Mouse (Mus musculus) layer of hippocampus, adult 8-10 months (tissue): ENCODE results near the gene Zdhhc22. TPM values are rescaled to one million over a fixed set of nuclear protein-coding genes. Genes with fewer than 3 reads are reported as not detected.
A peak's percentile ranks its signal among the peaks of the same experiment; 100 is the strongest.

Source experiments
- DNase-seq, 2 experiments: peaks; one replicate each; pipeline ENCODE4 v3.0.0; 2022; ENCODE audit warnings: low spot score in 2 of 2
- total RNA-seq, 4 experiments: library from RNA; stranded (reverse); gene quantifications; 2 replicates each; pipeline ENCODE4 v1.2.4; 2022

The Zdhhc22 gene
- total RNA-seq, 4 experiments from 2014 or later: 12.3 to 18.3 (median 13.7) TPM

DNA sequence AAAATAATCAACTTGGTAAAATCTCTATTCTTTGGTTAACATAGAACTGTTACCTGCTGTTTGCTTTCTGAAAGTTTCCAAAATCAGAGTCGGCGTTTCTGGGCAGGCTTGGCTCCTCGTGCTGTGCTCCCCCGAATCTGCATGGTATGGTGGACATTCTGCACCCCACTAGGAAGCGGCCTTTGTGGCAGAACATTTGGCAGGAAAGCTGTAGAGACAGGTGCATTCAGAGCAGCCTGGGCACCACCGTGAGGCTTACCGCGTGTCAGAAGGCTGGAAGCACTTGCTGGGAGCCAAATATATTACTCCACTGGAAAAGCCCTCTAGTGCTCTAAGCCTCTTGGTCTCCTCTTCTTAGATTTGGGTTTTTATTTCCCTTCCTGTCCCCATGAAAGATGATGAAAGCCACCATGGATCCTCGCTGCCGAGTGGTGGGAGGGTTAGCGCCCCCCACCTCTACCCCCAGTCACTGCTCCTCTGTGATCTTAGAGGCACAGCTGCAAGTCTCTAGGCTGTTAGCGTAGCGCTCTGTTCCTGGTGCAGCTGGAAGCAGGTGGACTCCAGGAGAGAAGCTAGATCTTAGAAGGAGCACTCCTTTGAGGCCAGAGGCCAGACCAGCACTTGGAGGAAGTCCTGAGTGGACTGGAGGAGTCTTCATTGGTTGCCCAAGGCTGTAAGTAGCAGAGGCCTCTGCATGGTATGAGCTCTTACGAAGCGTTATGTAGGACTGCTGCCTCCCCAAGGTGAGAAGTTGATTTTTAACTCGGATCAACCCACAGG lies 25.8 kb downstream of the Zdhhc22 start:
- DNase-seq: no peak

DNA sequence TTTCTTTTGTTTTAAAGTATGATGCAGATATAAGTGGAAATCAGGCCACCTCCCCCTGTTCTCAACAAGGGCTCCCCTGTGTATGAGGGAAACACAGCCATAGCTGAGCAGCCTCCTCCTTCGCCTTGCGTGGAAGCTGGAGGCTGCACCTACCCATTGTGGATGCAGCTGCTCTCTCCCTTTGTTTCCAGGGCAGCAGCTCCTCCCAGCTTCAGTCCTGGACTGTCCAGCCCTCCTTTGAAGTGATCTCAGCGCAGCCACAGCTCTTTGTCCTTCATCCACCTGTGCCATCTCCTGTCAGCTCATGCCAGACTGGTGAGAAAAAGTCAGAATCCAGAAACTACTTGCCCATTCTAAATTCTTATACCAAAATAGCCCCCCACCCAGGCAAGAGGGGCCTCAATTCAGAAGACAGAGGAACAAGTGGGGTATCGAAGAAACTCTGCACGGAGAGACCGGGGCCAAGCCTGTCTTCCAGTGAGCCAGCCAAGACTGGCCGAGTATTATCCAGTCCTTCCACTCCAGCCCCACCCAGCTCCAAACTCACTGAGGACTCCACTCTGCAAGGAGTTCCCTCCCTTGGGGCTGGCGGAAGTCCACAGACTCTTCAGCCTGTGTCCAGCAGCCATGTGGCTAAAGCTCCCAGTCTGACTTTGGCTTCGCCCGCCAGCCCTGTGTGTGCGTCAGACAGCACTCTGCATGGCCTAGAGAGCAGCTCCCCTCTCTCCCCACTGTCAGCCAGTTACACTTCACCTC lies 28.5 kb downstream of the Zdhhc22 start:
- no peak for DNase-seq

- no peak for DNase-seq
These were observed 29.4 kb downstream of the Zdhhc22 start for GRCm38 (mm10) chr12:86960791-86961335.

- no peak for DNase-seq
These were observed 30.1 kb downstream of the Zdhhc22 start for GRCm38 (mm10) chr12:86960138-86960537.

GRCm38 (mm10) chr12:86959661-86960060 lies 30.6 kb downstream of the Zdhhc22 start:
- DNase-seq: no peak

DNA sequence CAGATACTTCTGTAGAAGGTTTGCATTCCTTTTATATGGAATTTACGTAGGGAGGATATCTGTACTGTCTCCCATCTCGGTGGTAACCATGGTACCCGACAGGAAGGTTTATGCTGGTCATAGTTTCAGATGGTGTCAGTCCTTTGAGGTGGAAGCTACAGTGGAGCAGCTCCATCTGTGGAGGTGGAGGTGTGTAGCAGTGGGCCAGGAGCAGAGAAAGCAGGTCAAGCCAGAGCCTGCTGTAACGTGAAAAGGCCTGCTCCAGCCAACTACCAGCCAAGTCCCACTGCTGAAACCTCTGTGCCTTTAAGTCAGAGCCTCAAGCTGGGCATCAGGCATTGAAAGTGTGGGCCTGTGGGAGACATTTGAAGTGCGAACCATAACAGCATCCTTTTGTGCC lies 31.7 kb downstream of the Zdhhc22 start:
- no peak for DNase-seq

- no peak for DNase-seq
These were observed 34.3 kb downstream of the Zdhhc22 start for GRCm38 (mm10) chr12:86955894-86956293.

- no peak for DNase-seq
These were observed 37.8 kb downstream of the Zdhhc22 start for GRCm38 (mm10) chr12:86952331-86952850.

DNA sequence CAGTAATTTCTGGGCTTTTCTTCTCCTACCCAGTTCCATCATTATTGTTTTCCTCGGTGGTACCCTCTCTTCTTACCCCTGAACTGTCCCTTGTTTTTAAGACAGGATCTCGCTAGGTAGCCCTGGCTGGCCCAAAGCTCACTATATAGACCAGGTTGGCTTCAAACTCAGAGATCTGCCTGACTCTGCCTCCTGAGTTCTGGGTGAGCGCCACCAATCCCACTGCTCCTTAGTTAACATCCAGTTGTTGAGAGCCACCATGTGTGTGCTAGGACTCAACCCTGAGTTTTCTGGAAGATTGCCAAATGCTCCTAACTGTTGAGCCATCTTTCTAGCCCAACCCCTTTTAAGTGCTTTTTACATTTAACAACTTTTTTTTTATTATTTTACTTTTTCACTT lies 39.3 kb downstream of the Zdhhc22 start:
- no peak for DNase-seq

DNA sequence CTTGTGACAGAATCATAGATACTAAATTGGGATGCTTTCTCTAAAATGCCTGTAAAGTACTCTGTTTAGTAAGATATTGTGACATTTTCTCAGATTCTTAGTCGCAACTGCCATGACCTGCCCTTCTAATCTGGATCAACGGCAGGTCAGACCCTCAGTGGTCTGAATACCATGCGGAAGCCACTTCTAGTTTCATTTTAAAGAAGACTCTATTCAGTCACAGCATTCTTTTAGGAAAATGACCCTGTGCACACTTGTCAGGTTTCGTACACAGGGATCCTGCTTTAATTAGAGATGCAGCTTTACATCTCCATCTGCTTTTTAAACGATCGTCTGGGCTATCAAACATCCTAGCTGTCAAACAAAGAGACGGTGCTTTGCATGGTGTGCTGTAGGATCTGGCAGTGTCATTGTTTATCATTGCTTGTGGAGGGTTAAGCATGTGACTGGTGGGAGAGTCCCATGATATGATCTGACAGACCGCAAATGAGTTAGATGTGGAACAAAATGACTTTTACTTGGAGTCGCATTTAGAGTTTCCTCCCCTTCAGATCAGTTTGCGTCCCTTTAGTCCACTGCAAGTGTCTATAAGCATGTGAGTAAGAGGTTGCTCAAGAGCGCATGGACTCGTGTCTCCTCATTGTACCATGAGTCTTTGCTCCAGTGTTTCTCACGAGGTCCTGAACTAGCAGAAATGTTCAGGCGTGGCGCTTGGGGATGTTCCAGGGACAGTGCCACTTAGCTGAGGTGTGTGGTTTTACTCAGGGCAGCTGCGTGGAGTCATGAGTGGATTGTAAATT lies 39.9 kb downstream of the Zdhhc22 start:
- DNase-seq: no peak

DNA sequence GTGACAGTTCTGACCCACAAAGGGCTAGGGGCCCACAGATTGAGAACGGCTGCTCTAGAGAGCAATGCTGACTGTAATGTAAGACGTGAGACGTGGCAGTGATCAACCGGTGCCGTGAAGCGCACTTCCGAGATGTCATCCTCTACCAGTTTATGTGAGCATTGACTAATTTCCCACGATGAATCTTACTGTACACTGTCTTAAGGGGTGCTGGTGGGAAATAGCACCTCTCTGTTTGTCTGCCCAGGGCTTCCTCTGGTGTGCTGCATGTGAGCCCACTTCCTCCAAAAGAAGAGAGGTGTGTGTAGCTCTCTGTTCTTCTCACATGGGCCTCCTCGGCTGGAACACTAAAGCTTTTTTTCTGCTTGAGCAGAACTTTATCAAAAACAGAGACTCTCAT lies 40.7 kb downstream of the Zdhhc22 start:
- DNase-seq: no peak

DNA sequence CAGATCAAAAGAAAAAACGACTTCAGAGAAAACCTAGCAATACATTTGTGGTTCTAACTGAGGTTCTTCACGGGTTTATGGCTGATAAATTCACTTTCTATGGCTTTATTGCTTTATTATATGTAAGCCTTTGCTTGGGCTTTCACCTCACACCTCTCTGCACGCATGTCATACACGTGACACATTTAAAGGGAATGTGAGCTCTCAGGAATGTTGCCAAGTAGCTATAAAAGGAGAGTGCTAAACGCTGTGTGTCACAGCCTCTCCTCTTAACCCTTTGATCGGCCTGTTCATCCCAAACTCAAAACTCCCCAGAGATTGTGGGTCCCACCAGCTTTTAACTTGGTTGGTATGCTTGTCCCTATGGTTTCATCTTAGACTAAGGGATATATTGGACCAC lies 41.6 kb downstream of the Zdhhc22 start:
- no peak for DNase-seq

- peak; percentile 71 to 75 for DNase-seq
These were observed 42.4 kb downstream of the Zdhhc22 start for GRCm38 (mm10) chr12:86947681-86948401.

DNA sequence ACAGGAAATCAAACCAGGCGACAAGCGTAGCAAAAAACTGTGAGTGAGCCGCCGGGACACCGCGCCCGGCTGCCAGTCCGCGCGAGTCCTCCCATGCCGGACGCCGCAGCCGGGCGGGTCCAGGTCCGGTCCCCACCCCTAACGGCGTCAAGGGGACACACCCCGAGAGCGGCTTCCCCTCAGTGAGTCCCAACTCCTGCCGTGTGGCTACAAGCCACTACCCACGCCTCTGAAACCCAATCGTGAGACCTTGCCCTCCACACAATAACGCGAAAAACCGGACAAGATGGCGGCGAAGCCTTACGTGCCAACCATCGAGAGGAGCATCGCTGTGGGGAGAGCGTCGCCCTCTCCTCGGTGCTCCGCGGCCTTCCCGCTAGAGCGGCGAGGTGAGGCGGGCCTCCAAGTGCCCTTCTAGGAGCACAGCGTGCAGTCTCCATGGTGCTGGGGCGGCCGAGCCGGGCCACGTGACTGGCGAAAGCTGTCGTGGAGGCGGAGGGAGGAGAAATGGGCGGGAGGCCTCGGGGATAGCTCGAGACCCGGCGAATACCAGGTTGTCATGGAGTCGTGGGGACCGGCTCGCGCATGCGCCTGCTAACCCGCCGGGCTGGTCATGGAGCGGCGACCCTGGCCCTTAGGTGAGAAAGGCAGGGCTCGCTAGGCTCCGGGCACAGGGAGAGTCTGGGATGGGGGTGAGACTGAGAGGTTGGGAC lies 43.2 kb downstream of the Zdhhc22 start, which contains the start of gene Cipc:
Cipc (plus strand) TSS at position 182 of the 713 bp plus-strand sequence.
- DNase-seq: peak; percentile 99

- no peak for DNase-seq
These were observed 43.9 kb downstream of the Zdhhc22 start for GRCm38 (mm10) chr12:86946301-86946781.

GRCm38 (mm10) chr12:86945126-86945525 lies 45.1 kb downstream of the Zdhhc22 start:
- DNase-seq: peak in 1 of 2 experiments; percentile 75

DNA sequence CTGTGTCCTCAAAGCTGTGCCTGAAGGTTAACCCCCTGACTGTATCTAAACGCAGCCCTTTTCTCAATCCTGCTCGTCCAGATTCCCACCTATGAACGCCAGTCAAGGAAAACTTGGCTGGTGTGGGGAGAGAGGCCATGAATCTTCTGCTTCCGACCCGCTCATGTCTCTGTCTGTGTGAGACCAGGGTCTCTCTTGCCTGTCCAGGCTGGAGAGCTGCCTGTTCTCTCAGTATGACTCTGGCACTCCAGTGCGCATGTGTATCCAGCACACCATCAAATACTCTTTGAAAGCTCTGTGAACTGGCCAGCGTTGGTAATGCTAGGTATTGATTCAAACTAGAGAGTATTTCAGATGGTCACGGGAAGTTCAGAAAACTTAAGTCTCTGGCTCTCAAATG lies 46.8 kb downstream of the Zdhhc22 start:
- no peak for DNase-seq

DNA sequence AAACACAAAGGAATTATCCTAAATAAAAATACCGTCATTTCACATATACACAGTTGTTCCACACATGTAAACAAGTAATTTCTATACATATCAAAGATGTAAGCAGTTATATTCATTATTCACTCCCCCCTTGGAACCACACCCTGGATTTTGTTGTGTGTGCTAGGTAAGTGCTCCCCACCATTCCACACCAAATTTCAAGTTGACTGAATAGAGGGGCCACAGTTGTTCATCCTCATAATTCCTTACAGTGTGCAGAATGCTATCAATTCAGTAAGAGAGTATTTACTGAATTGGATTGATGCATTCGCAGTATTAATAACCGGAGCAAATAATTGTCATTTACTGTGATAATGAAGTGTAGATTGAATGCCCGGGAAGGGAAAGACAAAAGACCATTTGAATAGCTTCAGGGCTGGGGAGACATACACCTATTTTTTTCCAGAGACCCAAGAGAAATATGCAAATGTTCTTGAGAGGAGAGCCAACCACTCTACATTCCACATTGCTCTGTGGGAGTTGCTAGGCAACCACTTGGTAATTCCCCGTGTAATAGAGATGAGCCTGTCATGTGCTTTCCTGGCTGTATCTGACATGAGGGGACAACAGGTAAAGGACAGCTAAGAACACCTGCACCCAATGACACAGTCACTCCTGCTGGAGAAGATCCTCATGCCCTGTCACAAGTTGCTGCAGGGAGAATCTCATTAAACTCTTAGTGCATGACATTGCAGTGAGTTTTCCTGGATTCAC lies 48.3 kb downstream of the Zdhhc22 start:
- no peak for DNase-seq

- DNase-seq: no peak
These were observed 49.1 kb downstream of the Zdhhc22 start for GRCm38 (mm10) chr12:86941173-86941572.
